Mouse (Mus musculus) hindbrain, embryonic 14.5 days (tissue): ENCODE results near the gene Ankrd28. TPM values are rescaled to one million over a fixed set of nuclear protein-coding genes. Genes with fewer than 3 reads are reported as not detected.

ENCODE experiments used
- ATAC-seq: fragments of 200-750 bp; cut with Nextera tagmentation; 2 replicates; pipeline ENCODE4 v1.8.0; 2017; ENCODE audit warnings: moderate number of reproducible peaks, mild to moderate bottlenecking, moderate TSS enrichment, moderate library complexity; ENCODE audit not compliant: low FRiP score
- DNase-seq: peaks from one replicate; pipeline ENCODE4 v3.0.0-alpha.2; 2015; ENCODE audit warnings: low spot score
- H3K27ac ChIP-seq: fragments of 300-500 bp; sonication (generic); 2 replicates; pipeline ENCODE4 v1.5.1; 2014; ENCODE audit warnings: mild to moderate bottlenecking, moderate library complexity
- H3K27me3 ChIP-seq: fragments of 300-500 bp; sonication (generic); 2 replicates; pipeline ENCODE4 v1.6.1; 2014; ENCODE audit warnings: mild to moderate bottlenecking, low read length, mixed read lengths; ENCODE audit not compliant: control insufficient read depth, insufficient read depth
- H3K36me3 ChIP-seq: fragments of 300-500 bp; sonication (generic); replicated peaks from 2 replicates; pipeline ENCODE4 v1.6.1; 2014; ENCODE audit not compliant: control insufficient read depth, insufficient read depth
- H3K4me1 ChIP-seq: fragments of 300-500 bp; sonication (generic); replicated peaks from 2 replicates; pipeline ENCODE4 v1.6.1; 2014; ENCODE audit warnings: antibody characterized with exemption, low read length, mixed read lengths; ENCODE audit not compliant: control insufficient read depth, insufficient read depth
- H3K4me2 ChIP-seq: fragments of 300-500 bp; sonication (generic); replicated peaks from 2 replicates; pipeline ENCODE4 v1.6.1; 2014; ENCODE audit warnings: mild to moderate bottlenecking, moderate library complexity
- H3K4me3 ChIP-seq: fragments of 300-500 bp; sonication (generic); replicated peaks from 2 replicates; pipeline ENCODE4 v1.5.1; 2014; ENCODE audit warnings: mild to moderate bottlenecking, low read length
- H3K9ac ChIP-seq: fragments of 300-500 bp; sonication (generic); 2 replicates; pipeline ENCODE4 v1.6.1; 2014
- H3K9me3 ChIP-seq: fragments of 300-500 bp; sonication (generic); 2 replicates; pipeline ENCODE4 v1.6.1; 2016; ENCODE audit warnings: low read length; ENCODE audit not compliant: control insufficient read depth
- WGBS: fragments of 180-500 bp; shearing (Covaris S2); extraction: QIAGEN DNeasy Blood & Tissue Kit; methylation state at CpG from one replicate; pipeline ENCODE4 v1.1.7; 2014; 5-methylcytosine and 5-hydroxymethylcytosine counted together
- polyA plus RNA-seq: library from polyadenylated mRNA; unstranded; fragments of >200 nt; fragmentation: Nextera tagmentation; extraction: Ambion mirVana; gene quantifications from 2 replicates; pipeline ENCODE4 v1.2.1, GENCODE M21; 2014

Ankrd28 gene
- polyA plus RNA-seq, 1 experiment from 2014 or later = 15.3 TPM

- 83% methylated on average over 1 of the region's 1 CpGs for WGBS
These were observed 177.8 kb downstream of the Ankrd28 start for GRCm38 (mm10) chr14:31652624-31653023.

GRCm38 (mm10) chr14:31652106-31652505 is 178.3 kb downstream of the Ankrd28 start:
- no peak for ATAC-seq
- Histone ChIP-seq H3K4me2 (no peak overlapping the region), H3K27ac (no peak overlapping the region), H3K4me3 (no peak overlapping the region), H3K9me3 (no peaks in the 10 kb centered on the region), H3K36me3 (no peaks in the 10 kb centered on the region), H3K9ac (no peak overlapping the region), H3K4me1 (no peaks in the 10 kb centered on the region), H3K27me3 (no peaks in the 10 kb centered on the region)
- WGBS = 78% methylated on average over 5 of the region's 5 CpGs
- no peak for DNase-seq

More at GRCm38 (mm10) chr14:31652624-31653023, 177.8 kb downstream of the Ankrd28 start:
- no peaks in the 10 kb centered on the region for H3K9me3 ChIP-seq
- no peak overlapping the region for H3K9ac ChIP-seq
- H3K4me1 ChIP-seq = no peaks in the 10 kb centered on the region
- no peak overlapping the region for H3K27ac ChIP-seq
- H3K4me2 ChIP-seq = no peak overlapping the region
- no peaks in the 10 kb centered on the region for H3K27me3 ChIP-seq
- no peak for DNase-seq
- no peak for ATAC-seq
- no peaks in the 10 kb centered on the region for H3K36me3 ChIP-seq
- H3K4me3 ChIP-seq = no peak overlapping the region

GRCm38 (mm10) chr14:31651206-31651605 is 179.2 kb downstream of the Ankrd28 start:
- no peak overlapping the region for H3K27ac ChIP-seq
- H3K4me1 ChIP-seq = no peaks in the 10 kb centered on the region
- DNase-seq = no peak
- H3K27me3 ChIP-seq = no peaks in the 10 kb centered on the region
- no peaks in the 10 kb centered on the region for H3K9me3 ChIP-seq
- no peak for ATAC-seq
- H3K9ac ChIP-seq = no peak overlapping the region
- H3K4me3 ChIP-seq = no peak overlapping the region
- H3K4me2 ChIP-seq = no peak overlapping the region
- no peaks in the 10 kb centered on the region for H3K36me3 ChIP-seq
- WGBS = 88% methylated on average over 7 of the region's 7 CpGs

- 97% methylated on average over 3 of the region's 3 CpGs for WGBS
These were observed 180.1 kb downstream of the Ankrd28 start for GRCm38 (mm10) chr14:31650347-31650746.

More at GRCm38 (mm10) chr14:31650347-31650746, 180.1 kb downstream of the Ankrd28 start:
- ATAC-seq = no peak
- Histone ChIP-seq H3K4me1 (no peaks in the 10 kb centered on the region), H3K4me3 (no peak overlapping the region), H3K4me2 (no peak overlapping the region), H3K9ac (no peak overlapping the region), H3K27ac (no peak overlapping the region), H3K9me3 (no peaks in the 10 kb centered on the region), H3K36me3 (no peaks in the 10 kb centered on the region), H3K27me3 (no peaks in the 10 kb centered on the region)
- no peak for DNase-seq

Other genes with a start within 250 kb of the Ankrd28 start
- 0.16 and 0.24 TPM in 2 replicates for gene Colq, start 239.3 kb downstream of the Ankrd28 start, polyA plus RNA-seq
- gene Gm49387, start 189.8 kb downstream of the Ankrd28 start, polyA plus RNA-seq = 1.5 TPM in 1 of 2 replicates, not detected in the other
- gene Btd, start 189.6 kb downstream of the Ankrd28 start, polyA plus RNA-seq = 20.3 and 20.9 TPM in 2 replicates
- gene Hacl1, start 189.4 kb downstream of the Ankrd28 start, polyA plus RNA-seq = 8.8 and 13.4 TPM in 2 replicates
- 0.47 and 0.51 TPM in 2 replicates for gene Galnt15, start 198.3 kb upstream of the Ankrd28 start, polyA plus RNA-seq